Mouse (Mus musculus) hindbrain, embryonic 14.5 days (tissue): ENCODE data around the gene Hmgb4. TPM values are rescaled to one million over a fixed set of nuclear protein-coding genes. Genes with fewer than 3 reads are reported as not detected.

ENCODE experiments used
- ATAC-seq: fragments of 200-750 bp; cut with Nextera tagmentation; 2 replicates; pipeline ENCODE4 v1.8.0; 2017; ENCODE audit warnings: moderate number of reproducible peaks, mild to moderate bottlenecking, moderate TSS enrichment, moderate library complexity; ENCODE audit not compliant: low FRiP score
- DNase-seq: peaks from one replicate; pipeline ENCODE4 v3.0.0-alpha.2; 2015; ENCODE audit warnings: low spot score
- H3K27ac ChIP-seq: fragments of 300-500 bp; sonication (generic); 2 replicates; pipeline ENCODE4 v1.5.1; 2014; ENCODE audit warnings: mild to moderate bottlenecking, moderate library complexity
- H3K27me3 ChIP-seq: fragments of 300-500 bp; sonication (generic); 2 replicates; pipeline ENCODE4 v1.6.1; 2014; ENCODE audit warnings: mild to moderate bottlenecking, low read length, mixed read lengths; ENCODE audit not compliant: control insufficient read depth, insufficient read depth
- H3K36me3 ChIP-seq: fragments of 300-500 bp; sonication (generic); replicated peaks from 2 replicates; pipeline ENCODE4 v1.6.1; 2014; ENCODE audit not compliant: control insufficient read depth, insufficient read depth
- H3K4me1 ChIP-seq: fragments of 300-500 bp; sonication (generic); replicated peaks from 2 replicates; pipeline ENCODE4 v1.6.1; 2014; ENCODE audit warnings: antibody characterized with exemption, low read length, mixed read lengths; ENCODE audit not compliant: control insufficient read depth, insufficient read depth
- H3K4me2 ChIP-seq: fragments of 300-500 bp; sonication (generic); replicated peaks from 2 replicates; pipeline ENCODE4 v1.6.1; 2014; ENCODE audit warnings: mild to moderate bottlenecking, moderate library complexity
- H3K4me3 ChIP-seq: fragments of 300-500 bp; sonication (generic); replicated peaks from 2 replicates; pipeline ENCODE4 v1.5.1; 2014; ENCODE audit warnings: mild to moderate bottlenecking, low read length
- H3K9ac ChIP-seq: fragments of 300-500 bp; sonication (generic); 2 replicates; pipeline ENCODE4 v1.6.1; 2014
- H3K9me3 ChIP-seq: fragments of 300-500 bp; sonication (generic); 2 replicates; pipeline ENCODE4 v1.6.1; 2016; ENCODE audit warnings: low read length; ENCODE audit not compliant: control insufficient read depth
- WGBS: fragments of 180-500 bp; shearing (Covaris S2); extraction: QIAGEN DNeasy Blood & Tissue Kit; methylation state at CpG from one replicate; pipeline ENCODE4 v1.1.7; 2014; 5-methylcytosine and 5-hydroxymethylcytosine counted together
- polyA plus RNA-seq: library from polyadenylated mRNA; unstranded; fragments of >200 nt; fragmentation: Nextera tagmentation; extraction: Ambion mirVana; gene quantifications from 2 replicates; pipeline ENCODE4 v1.2.1, GENCODE M21; 2014

Hmgb4 gene
- polyA plus RNA-seq, 1 experiment from 2014 or later: not detected

DNA sequence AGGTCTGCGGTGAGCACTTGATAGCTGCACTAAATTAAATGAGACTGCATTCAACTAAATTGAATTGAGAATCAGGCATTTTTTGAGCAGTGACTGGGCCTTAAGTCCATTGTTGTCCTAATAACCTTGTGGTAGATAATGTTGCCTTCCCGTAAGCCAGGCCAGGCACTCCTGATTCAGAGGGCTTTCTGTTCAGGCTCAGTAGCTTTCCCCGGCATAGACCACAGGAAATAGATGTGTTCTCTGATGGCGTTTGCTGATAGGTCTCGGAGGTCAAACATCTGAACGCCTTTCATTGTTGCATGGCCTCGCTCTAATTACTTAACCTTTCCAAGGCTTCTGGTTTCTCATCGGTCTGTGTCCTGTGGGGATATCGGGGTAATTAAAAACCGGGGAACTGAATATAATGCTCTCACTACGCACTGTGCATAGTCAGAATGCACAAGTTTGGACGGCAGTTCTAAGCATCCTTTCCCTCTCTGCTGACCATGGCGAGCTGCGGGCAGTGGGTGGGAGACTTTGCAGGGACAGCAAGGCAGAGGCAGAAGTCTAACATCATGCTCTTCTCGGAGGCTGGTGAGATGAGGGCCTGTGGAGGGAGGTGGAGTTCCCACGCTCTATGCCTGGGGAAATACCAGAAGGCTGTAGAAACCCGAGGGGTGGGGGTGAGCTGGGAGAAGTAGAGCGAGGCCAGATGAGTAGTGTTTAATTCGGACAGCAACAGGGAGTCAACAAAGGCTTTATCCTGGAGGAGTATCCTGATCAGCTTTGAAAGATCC is 19.5 kb downstream of the Hmgb4 start:
- no peaks in the 10 kb centered on the region for H3K9me3 ChIP-seq
- WGBS: 12% methylated on average over 19 of the region's 19 CpGs
- H3K4me2 ChIP-seq: no peak overlapping the region
- H3K4me3 ChIP-seq: no peak overlapping the region
- no peak overlapping the region for H3K9ac ChIP-seq
- H3K4me1 ChIP-seq: peaks cover 29% of the 10 kb centered on the region
- ATAC-seq: peak; percentile 53; the same call in 1 of the 2 replicates
- peak overlapping the region; percentile 65 for H3K27ac ChIP-seq
- no peak for DNase-seq
- H3K27me3 ChIP-seq: no peaks in the 10 kb centered on the region
- no peaks in the 10 kb centered on the region for H3K36me3 ChIP-seq

GRCm38 (mm10) chr4:128239113-128239512 is 21.6 kb downstream of the Hmgb4 start:
- Histone ChIP-seq H3K9ac (no peak overlapping the region), H3K27ac (no peak overlapping the region), H3K4me1 (peaks cover 29% of the 10 kb centered on the region), H3K4me2 (no peak overlapping the region), H3K27me3 (no peaks in the 10 kb centered on the region), H3K9me3 (no peaks in the 10 kb centered on the region), H3K36me3 (no peaks in the 10 kb centered on the region), H3K4me3 (no peak overlapping the region)
- ATAC-seq (no peak), DNase-seq (no peak)
- WGBS: 32% methylated on average over 1 of the region's 1 CpGs

DNA sequence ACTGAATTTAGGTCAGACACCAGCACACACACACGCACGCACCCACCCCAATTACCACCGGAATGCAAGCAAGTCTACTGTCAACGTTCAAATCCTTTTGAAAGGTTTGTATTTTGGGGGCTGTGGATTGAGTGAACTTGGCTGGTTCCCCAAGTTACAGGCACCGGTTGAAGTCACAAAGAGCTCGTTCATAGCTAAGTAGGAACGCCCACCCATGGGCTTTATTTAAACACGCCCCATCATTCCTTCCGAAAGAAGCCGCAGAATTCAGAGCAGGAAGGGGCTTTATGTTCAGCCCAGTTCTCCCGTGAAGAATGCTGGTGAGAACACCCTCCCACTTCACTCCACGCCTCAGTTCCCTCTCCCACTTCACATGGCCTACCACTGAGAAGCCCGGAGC is 27.3 kb downstream of the Hmgb4 start:
- no peaks in the 10 kb centered on the region for H3K9me3 ChIP-seq
- H3K9ac ChIP-seq: no peak overlapping the region
- no peak overlapping the region for H3K4me2 ChIP-seq
- H3K27me3 ChIP-seq: no peaks in the 10 kb centered on the region
- WGBS: 83% methylated on average over 13 of the region's 13 CpGs
- ATAC-seq: no peak
- peaks cover 4% of the 10 kb centered on the region for H3K4me1 ChIP-seq
- no peak overlapping the region for H3K4me3 ChIP-seq
- H3K36me3 ChIP-seq: no peaks in the 10 kb centered on the region
- no peak for DNase-seq
- H3K27ac ChIP-seq: no peak overlapping the region

DNA sequence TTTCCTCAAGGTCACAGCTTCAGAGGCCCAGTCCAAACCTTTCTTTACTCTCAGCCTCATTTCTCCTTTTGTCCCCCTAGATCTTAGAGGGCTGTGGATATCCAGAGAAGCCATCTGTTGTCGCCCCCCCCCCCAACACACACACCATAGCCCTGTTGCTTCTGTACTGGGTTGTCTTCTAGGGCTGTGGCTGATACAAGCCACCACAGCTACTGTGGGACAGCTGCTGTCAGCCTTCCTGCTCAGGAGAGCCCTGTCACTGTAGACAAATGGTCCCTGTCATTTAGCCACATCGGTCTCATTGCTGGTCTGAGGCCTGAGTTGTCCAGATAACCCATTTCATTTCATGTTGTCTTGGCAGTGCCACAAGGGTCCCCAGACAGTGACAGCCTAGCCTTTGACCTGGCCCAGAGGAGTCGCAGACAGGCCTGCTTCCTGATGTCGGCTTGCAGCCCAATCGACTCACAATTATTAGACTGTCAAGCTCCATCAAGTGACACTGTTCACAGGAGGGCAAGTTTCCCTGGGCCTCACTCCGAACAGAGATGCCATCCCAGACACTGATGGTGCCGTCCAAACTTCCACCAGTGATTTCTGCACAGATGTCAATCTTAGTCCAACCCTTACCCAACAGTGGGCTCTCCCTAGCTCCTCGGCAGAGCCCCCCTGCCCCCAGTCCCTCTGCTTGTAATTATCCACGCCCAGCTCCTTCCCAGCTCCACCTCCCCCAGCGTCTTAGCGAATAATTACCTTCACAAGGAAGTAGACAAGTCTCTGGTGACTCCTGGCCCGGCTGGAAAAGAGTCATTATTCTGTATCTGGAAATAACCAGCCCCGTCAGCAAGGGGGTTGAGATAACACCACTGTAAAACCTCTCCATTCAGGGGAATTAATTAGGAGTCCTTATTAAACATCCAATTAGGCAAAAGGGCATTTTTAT is 33.1 kb downstream of the Hmgb4 start:
- Histone ChIP-seq H3K36me3 (no peaks in the 10 kb centered on the region), H3K4me2 (no peak overlapping the region), H3K27me3 (no peaks in the 10 kb centered on the region), H3K4me3 (no peak overlapping the region), H3K4me1 (peaks cover 22% of the 10 kb centered on the region), H3K9me3 (no peaks in the 10 kb centered on the region), H3K27ac (peak overlapping the region; percentile 46; the same call in 1 of the 2 replicates), H3K9ac (no peak overlapping the region)
- DNase-seq (peak; percentile 29), ATAC-seq (peak; percentile 54; the same call in 1 of the 2 replicates)
- WGBS: 25% methylated on average over 13 of the region's 13 CpGs

DNA sequence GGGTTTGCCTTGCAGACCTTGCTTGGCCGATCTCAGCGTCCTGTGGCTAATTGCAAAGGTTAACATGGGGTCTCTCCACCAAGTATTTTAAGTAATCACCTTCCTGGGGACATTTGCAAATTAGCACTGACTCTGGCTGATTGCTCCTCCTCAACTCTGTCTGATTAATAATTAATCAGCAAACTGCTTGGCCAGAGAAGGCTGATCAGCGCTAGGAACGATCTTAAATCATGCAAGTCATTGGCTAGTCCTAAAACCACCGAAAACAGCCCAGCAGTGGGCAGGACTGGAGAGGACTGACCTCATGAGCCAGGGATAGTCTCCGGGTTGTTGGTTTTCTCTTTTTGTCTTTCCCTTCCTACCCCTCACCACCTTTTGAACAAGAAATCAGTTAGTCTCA is 36.3 kb downstream of the Hmgb4 start:
- ATAC-seq (no peak), DNase-seq (no peak)
- H3K9ac ChIP-seq: no peak overlapping the region
- no peak overlapping the region for H3K4me3 ChIP-seq
- H3K27ac ChIP-seq: no peak overlapping the region
- WGBS: 39% methylated on average over 6 of the region's 6 CpGs
- H3K4me1 ChIP-seq: peaks cover 22% of the 10 kb centered on the region
- no peaks in the 10 kb centered on the region for H3K27me3 ChIP-seq
- H3K36me3 ChIP-seq: no peaks in the 10 kb centered on the region
- no peaks in the 10 kb centered on the region for H3K9me3 ChIP-seq
- no peak overlapping the region for H3K4me2 ChIP-seq

DNA sequence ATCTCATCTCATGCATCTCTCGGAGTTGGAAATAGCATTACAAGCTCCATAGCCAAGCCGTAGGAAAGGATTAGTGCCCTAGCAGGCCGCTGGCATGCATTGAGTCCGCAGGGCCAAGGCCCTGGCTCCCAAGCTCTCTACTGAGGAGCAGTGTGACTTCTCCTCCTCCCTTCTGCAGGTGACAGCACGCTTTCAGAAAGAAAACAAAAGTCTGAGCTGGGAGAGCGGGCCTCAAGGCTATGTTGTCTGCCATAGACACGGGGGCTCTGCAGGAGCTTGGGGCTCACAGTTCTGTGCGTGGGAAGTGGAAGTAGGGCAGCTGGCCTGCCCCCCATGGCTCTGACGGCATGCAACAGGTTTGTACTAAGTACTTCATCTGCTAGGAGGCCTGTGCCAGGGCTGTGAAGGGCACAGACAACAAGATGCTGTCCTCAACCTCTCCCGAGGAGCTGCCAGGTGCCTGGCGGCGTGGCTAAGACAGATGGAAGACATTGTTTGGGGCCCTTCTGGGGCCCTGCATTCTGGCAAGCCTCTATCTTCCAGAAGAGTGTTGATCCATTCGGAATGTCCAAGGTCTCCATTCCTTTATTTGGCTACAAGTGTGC is 42.7 kb downstream of the Hmgb4 start:
- DNase-seq (no peak), ATAC-seq (no peak)
- Histone ChIP-seq H3K27me3 (no peaks in the 10 kb centered on the region), H3K9me3 (0 out of 2 replicates have a peak, but pooled peaks cover 6% of the 10 kb centered on the region), H3K9ac (no peak overlapping the region), H3K4me2 (no peak overlapping the region), H3K27ac (no peak overlapping the region), H3K36me3 (no peaks in the 10 kb centered on the region), H3K4me3 (no peak overlapping the region), H3K4me1 (no peaks in the 10 kb centered on the region)
- 72% methylated on average over 13 of the region's 13 CpGs for WGBS
